Mouse (Mus musculus): ENCODE measurements at regions not wholly inside any gene's neighbourhood (a gene's known extent, or its start where the extent isn't known, plus 50 kb on each side); places are given as distances from the start of the nearest gene placed in this dataset.

- DNase-seq (ENCODE audit: low read depth, low spot score) = no peak
These were observed 69.7 kb upstream of the Paip1 start for GRCm38 (mm10) chr13:119358696-119359095.

GRCm38 (mm10) chr13:119363379-119363778 lies 65.0 kb upstream of the Paip1 start:
- DNase-seq (ENCODE audit: low read depth, low spot score) = peak; percentile 33

GRCm38 (mm10) chr13:119364160-119364559 lies 64.2 kb upstream of the Paip1 start:
- DNase-seq (ENCODE audit: low read depth, low spot score) = no peak

GRCm38 (mm10) chr13:119367544-119367943 lies 60.9 kb upstream of the Paip1 start:
- DNase-seq (ENCODE audit: low read depth, low spot score) = no peak

GRCm38 (mm10) chr13:119378404-119379037 lies 49.9 kb upstream of the Paip1 start:
- peak; percentile 69 for DNase-seq (ENCODE audit: low read depth, low spot score)
